Mouse (Mus musculus) heart, embryonic 16.5 days (tissue): ENCODE data around the gene Rabepk. TPM values are rescaled to one million over a fixed set of nuclear protein-coding genes. Genes with fewer than 3 reads are reported as not detected.

Experiments
- ATAC-seq: fragments of 200-750 bp; cut with Nextera tagmentation; replicated peaks from 2 replicates; pipeline ENCODE4 v1.8.0; 2017; ENCODE audit warnings: moderate number of reproducible peaks; ENCODE audit not compliant: insufficient read depth, low FRiP score; ENCODE audit errors: extremely low read depth
- H3K27ac ChIP-seq: fragments of 300-500 bp; sonication (generic); 2 replicates; pipeline ENCODE4 v1.5.1; 2014; ENCODE audit warnings: mild to moderate bottlenecking, low read length, control low read depth, moderate library complexity
- H3K27me3 ChIP-seq: fragments of 300-500 bp; sonication (generic); 2 replicates; pipeline ENCODE4 v1.6.1; 2014; ENCODE audit warnings: low read length, mixed read lengths; ENCODE audit not compliant: control insufficient read depth, insufficient read depth
- H3K36me3 ChIP-seq: fragments of 300-500 bp; sonication (generic); 2 replicates; pipeline ENCODE4 v1.6.1; 2014; ENCODE audit not compliant: control insufficient read depth, insufficient read depth
- H3K4me1 ChIP-seq: fragments of 300-500 bp; sonication (generic); 2 replicates; pipeline ENCODE4 v1.6.1; 2014; ENCODE audit warnings: low read length, mixed read lengths; ENCODE audit not compliant: control insufficient read depth, insufficient read depth
- H3K4me2 ChIP-seq: fragments of 300-500 bp; sonication (generic); 2 replicates; pipeline ENCODE4 v1.6.1; 2014; ENCODE audit warnings: low read depth, mild to moderate bottlenecking, control low read depth, low read length
- H3K4me3 ChIP-seq: fragments of 300-500 bp; sonication (generic); 2 replicates; pipeline ENCODE4 v1.5.1; 2014; ENCODE audit warnings: mild to moderate bottlenecking, control low read depth, low read length
- H3K9ac ChIP-seq: fragments of 300-500 bp; sonication (generic); 2 replicates; pipeline ENCODE4 v1.6.1; 2014; ENCODE audit warnings: low read length, control low read depth
- H3K9me3 ChIP-seq: fragments of 300-500 bp; sonication (generic); replicated peaks from 2 replicates; pipeline ENCODE4 v1.6.1; 2016; ENCODE audit warnings: low read length; ENCODE audit not compliant: control insufficient read depth
- WGBS: fragments of 180-500 bp; shearing (Covaris S2); extraction: QIAGEN DNeasy Blood & Tissue Kit; methylation state at CpG from one replicate; pipeline ENCODE4 v1.1.7; 2014; 5-methylcytosine and 5-hydroxymethylcytosine counted together
- polyA plus RNA-seq: library from polyadenylated mRNA; unstranded; fragments of >200 nt; fragmentation: Nextera tagmentation; extraction: Ambion mirVana; gene quantifications from 2 replicates; pipeline ENCODE4 v1.2.1, GENCODE M21; 2015

The Rabepk gene
- polyA plus RNA-seq, 1 experiment from 2014 or later, result 26.9 TPM

- no peaks in the 10 kb centered on the region for H3K9me3 ChIP-seq
- no peaks in the 10 kb centered on the region for H3K27me3 ChIP-seq
- WGBS, result 68% methylated on average over 4 of the region's 4 CpGs
- peaks cover 50% of the 10 kb centered on the region for H3K4me1 ChIP-seq
- H3K4me3 ChIP-seq, result peak overlapping the region; percentile 59
- H3K36me3 ChIP-seq, result peaks cover 55% of the 10 kb centered on the region
- H3K27ac ChIP-seq, result no peak overlapping the region
- no peak for ATAC-seq
- peak overlapping the region; percentile 87 for H3K4me2 ChIP-seq
- H3K9ac ChIP-seq, result no peak overlapping the region
These were observed 26.0 kb downstream of the Rabepk start for GRCm38 (mm10) chr2:34773673-34774072.

- Histone ChIP-seq H3K9me3 (no peaks in the 10 kb centered on the region), H3K9ac (peak overlapping the region; percentile 78), H3K4me2 (peak overlapping the region; percentile 87), H3K4me3 (peak overlapping the region; percentile 59), H3K27ac (peak overlapping the region; percentile 67), H3K27me3 (no peaks in the 10 kb centered on the region), H3K36me3 (peaks cover 45% of the 10 kb centered on the region), H3K4me1 (peaks cover 46% of the 10 kb centered on the region)
- ATAC-seq, result no peak; the same call in none of the 2 replicates
- 2% methylated on average over 50 of the region's 50 CpGs for WGBS
These were observed 27.2 kb downstream of the Rabepk start for GRCm38 (mm10) chr2:34772252-34773235.

DNA sequence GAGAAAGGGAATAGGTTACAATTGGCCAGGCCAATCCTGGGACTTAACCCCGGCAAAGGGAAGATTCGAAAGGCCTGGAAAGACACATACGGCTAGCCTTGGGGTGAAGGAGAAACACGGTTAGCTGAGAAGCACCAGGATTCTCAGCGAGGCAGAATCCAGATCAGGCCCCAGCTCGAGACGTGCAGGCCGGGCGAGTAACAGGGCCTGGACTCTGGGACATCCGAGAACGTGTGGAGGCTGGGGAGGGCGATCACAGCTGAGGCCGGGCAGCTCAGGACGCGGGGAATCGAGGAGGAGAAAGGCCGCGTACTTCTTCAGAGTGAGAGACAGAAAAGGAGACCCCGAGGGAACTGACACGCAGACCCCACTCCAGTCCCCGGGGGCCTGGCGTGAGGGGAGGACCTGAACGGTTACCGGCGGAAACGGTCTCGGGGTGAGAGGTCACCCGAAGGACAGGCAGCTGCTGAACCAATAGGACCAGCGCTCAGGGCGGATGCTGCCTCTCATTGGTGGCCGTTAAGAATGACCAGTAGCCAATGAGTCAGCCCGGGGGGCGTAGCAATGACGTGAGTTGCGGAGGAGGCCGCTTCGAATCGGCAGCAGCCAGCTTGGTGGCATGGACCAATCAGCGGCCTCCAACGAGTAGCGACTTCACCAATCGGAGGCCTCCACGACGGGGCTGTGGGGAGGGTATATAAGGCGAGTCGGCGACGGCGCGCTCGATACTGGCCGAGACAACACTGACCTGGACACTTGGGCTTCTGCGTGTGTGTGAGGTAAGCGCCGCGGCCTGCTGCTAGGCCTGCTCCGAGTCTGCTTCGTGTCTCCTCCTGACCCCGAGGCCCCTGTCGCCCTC, 28.1 kb downstream of the Rabepk start, which contains the start of gene Hspa5:
Gene Hspa5, plus strand, starts transcription at position 603 of the 859 bp plus-strand sequence.
- Histone ChIP-seq H3K27me3 (no peaks in the 10 kb centered on the region), H3K27ac (peak within 1 kb of the TSS; percentile 89), H3K4me2 (peak within 1 kb of the TSS; percentile 87), H3K9me3 (no peaks in the 10 kb centered on the region), H3K9ac (peak within 1 kb of the TSS; percentile 94), H3K4me1 (peaks cover 40% of the 10 kb centered on the region), H3K4me3 (peak within 1 kb of the TSS; percentile 72), H3K36me3 (peaks cover 37% of the 10 kb centered on the region)
- WGBS, result under 1% methylated on average over 60 of the region's 60 CpGs
- peak; percentile 98 for ATAC-seq

DNA sequence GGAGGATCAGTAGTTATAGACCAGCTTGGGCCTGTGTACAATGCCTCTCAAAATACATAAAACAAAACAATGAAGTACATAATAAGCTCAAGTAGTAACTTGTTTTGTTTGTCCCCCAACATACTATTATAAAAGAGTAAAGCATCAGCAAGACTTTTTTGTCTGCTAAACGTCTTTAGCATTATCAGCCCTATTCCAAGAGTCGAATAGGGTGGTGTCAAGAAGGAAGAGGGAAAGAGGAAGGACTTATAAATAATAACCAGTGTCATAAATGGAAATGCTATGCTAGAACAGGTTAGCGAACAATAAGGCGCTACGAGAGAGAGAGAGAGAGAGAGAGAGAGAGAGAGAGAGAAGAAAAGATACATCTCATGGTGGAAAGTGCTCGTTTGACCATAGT, 28.8 kb downstream of the Rabepk start:
- ATAC-seq, result no peak
- peak overlapping the region; percentile 78 for H3K4me2 ChIP-seq
- 1% methylated on average over 6 of the region's 6 CpGs for WGBS
- no peaks in the 10 kb centered on the region for H3K27me3 ChIP-seq
- H3K4me3 ChIP-seq, result peak overlapping the region; percentile 72
- peaks cover 34% of the 10 kb centered on the region for H3K4me1 ChIP-seq
- H3K9me3 ChIP-seq, result no peaks in the 10 kb centered on the region
- peak overlapping the region; percentile 94 for H3K9ac ChIP-seq
- peaks cover 32% of the 10 kb centered on the region for H3K36me3 ChIP-seq
- H3K27ac ChIP-seq, result peak overlapping the region; percentile 89

GRCm38 (mm10) chr2:34770049-34770448, 29.7 kb downstream of the Rabepk start:
- Histone ChIP-seq H3K4me3 (no peak overlapping the region), H3K4me1 (peaks cover 26% of the 10 kb centered on the region), H3K4me2 (no peak overlapping the region), H3K9me3 (no peaks in the 10 kb centered on the region), H3K27ac (no peak overlapping the region), H3K36me3 (peaks cover 24% of the 10 kb centered on the region), H3K27me3 (no peaks in the 10 kb centered on the region), H3K9ac (no peak overlapping the region)
- 89% methylated on average over 2 of the region's 2 CpGs for WGBS
- ATAC-seq, result no peak

DNA sequence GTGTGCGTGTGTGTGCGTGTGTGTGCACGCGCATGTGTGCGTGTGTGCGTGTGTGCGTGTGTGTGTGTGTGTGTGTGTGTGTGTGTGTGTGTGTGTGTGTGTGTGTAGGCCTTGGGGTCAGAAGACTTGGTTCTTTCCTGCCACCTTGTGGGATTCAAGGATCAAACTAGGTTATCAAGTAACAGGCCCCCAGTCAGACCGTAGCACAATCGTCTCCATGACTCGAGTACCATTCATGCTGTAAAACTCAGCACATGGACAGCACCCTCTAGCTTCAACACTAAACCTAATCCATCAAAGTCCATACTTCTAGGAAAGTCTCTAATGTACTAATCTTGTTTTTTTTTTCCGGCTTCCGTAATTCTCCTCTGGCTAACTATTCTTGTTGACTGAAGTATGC, 34.9 kb downstream of the Rabepk start:
- H3K9me3 ChIP-seq, result no peaks in the 10 kb centered on the region
- H3K4me3 ChIP-seq, result no peak overlapping the region
- H3K4me1 ChIP-seq, result no peaks in the 10 kb centered on the region
- H3K4me2 ChIP-seq, result no peak overlapping the region
- no peak overlapping the region for H3K27ac ChIP-seq
- no peaks in the 10 kb centered on the region for H3K36me3 ChIP-seq
- ATAC-seq, result no peak
- 56% methylated on average over 12 of the region's 12 CpGs for WGBS
- no peak overlapping the region for H3K9ac ChIP-seq
- no peaks in the 10 kb centered on the region for H3K27me3 ChIP-seq

- Histone ChIP-seq H3K4me3 (no peak overlapping the region), H3K36me3 (no peaks in the 10 kb centered on the region), H3K4me1 (no peaks in the 10 kb centered on the region), H3K9me3 (no peaks in the 10 kb centered on the region), H3K9ac (no peak overlapping the region), H3K27me3 (no peaks in the 10 kb centered on the region), H3K27ac (no peak overlapping the region), H3K4me2 (no peak overlapping the region)
- WGBS, result 61% methylated on average over 2 of the region's 2 CpGs
- no peak for ATAC-seq
These were observed 36.8 kb downstream of the Rabepk start for GRCm38 (mm10) chr2:34762872-34763271.

DNA sequence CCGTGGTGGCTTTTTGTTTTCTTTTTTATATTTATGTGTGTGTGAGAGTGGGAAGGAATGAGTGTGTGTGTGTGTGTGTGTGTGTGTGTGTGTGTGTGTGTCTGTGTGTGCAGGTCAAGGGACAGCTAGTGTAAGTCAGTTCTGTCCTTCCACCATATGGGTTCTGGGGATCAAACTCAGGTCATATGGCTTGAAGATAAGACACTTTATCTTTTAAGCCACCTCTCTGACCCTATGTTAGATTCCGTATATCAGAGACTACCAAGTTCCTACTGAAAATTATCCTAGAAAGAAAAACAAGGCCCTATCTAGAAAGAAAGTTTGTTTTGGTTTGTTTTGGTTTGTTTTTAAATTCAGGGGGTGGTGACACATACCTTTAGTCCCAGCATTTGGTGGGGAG, 37.5 kb downstream of the Rabepk start:
- H3K9me3 ChIP-seq, result no peaks in the 10 kb centered on the region
- H3K4me3 ChIP-seq, result no peak overlapping the region
- no peak overlapping the region for H3K9ac ChIP-seq
- H3K36me3 ChIP-seq, result no peaks in the 10 kb centered on the region
- no peak for ATAC-seq
- H3K27ac ChIP-seq, result no peak overlapping the region
- no peaks in the 10 kb centered on the region for H3K27me3 ChIP-seq
- WGBS, result 58% methylated on average over 2 of the region's 2 CpGs
- H3K4me1 ChIP-seq, result no peaks in the 10 kb centered on the region
- no peak overlapping the region for H3K4me2 ChIP-seq
